Mouse (Mus musculus): Measurements from ENCODE around the gene Hfe.

GRCm38 (mm10) chr13:23759916-23760239, 49.2 kb upstream of the Hfe start:
- TF ChIP-seq POLR2A (IDR thresholded peaks at IDR 0.05; ENCODE audit: borderline replicate concordance, control insufficient read depth, low read depth, low read length) (no peak), CTCF (IDR thresholded peaks at IDR 0.05; ENCODE audit: control insufficient read depth, insufficient read depth, low read length) (no peak)
